Mouse (Mus musculus) lung, adult 2 months (tissue): ENCODE measurements at regions not wholly inside any gene's neighbourhood (a gene's known extent, or its start where the extent isn't known, plus 50 kb on each side); places are given as distances from the start of the nearest gene placed in this dataset.

Source experiments
- CTCF ChIP-seq: fragments of 200-500 bp; IDR thresholded peaks from 2 replicates; pipeline ENCODE4 v1.5.1; 2011; ENCODE audit warnings: mild to moderate bottlenecking, low read length, control low read depth; ENCODE audit not compliant: insufficient read depth
- POLR2A ChIP-seq: fragments of 200-500 bp; IDR thresholded peaks from 2 replicates; pipeline ENCODE4 v1.6.1; 2011; ENCODE audit warnings: low read depth, mild to moderate bottlenecking, control low read depth, low read length, borderline replicate concordance; ENCODE audit errors: extremely low read depth

DNA sequence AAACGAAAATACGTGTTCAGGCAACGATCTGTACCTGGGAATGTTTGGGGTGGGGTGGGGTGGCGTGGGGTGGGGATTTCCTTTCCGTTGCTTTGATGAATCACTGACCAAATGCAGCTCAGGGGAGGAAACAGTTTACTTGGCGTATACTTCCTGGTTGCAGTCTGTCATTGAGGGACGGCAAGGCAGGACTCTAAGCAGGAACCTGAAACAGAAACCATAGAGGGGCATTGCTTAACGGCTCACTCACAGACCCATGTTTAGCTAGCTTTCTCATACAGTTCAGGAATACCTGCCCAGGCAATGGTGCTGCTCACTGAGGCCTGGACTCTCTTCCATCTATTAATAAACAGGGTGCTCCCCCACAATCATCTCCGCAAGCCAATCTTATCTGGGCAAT, 55.1 kb upstream of the Smox start:
- TF ChIP-seq CTCF = no peak
- TF ChIP-seq POLR2A = no peak
